9 mouse cellular contexts compared by ENCODE assay signal in genomic region chr8:115462657-115463056, GRCm38 (mm10).
DNase-seq lines count a peak whose midpoint lies in the region.
"Had no signal": no experiment of that assay in that cellular context is flagged by ENCODE, and none has a peak within 500 bp of the region (broad histone marks: within the 10 kb centered on the region; RNA-seq: fewer than 3 reads in every experiment).

No protein-coding gene starts in this region.

- intact Hi-C loops in heart, postnatal 25 days (cut with DNase I) = no loop called here

- peak; percentile 14 for DNase-seq in adrenal gland, adult 8-10 months
- DNase-seq in adrenal gland, postnatal 4 days (ENCODE audit: low spot score in 2 of 2) = no peak
- peak; percentile 34 for DNase-seq in urinary bladder, postnatal 14 days (ENCODE audit: low spot score)
- DNase-seq in urinary bladder, postnatal 4 days (ENCODE audit: low spot score in 2 of 2) = no peak
- DNase-seq in lung, postnatal 10 days = peak; percentile 38
- DNase-seq in thymus, postnatal 0 days (ENCODE audit: low spot score) = no peak
- DNase-seq in heart, postnatal 25 days (ENCODE audit: low spot score) = no peak
- DNase-seq in layer of hippocampus, postnatal 14 days (ENCODE audit: low spot score in 2 of 2) = no peak
- DNase-seq: cerebellum, adult 9-11 months had no signal

Comparison
In these comparisons a context has a peak if more than half of its experiments do, and no peak if none do; other contexts are left out.
1. DNase-seq: peak in adrenal gland, adult 8-10 months (single experiment), urinary bladder, postnatal 14 days (single experiment) and lung, postnatal 10 days (single experiment); none in adrenal gland, postnatal 4 days (0 of 2), urinary bladder, postnatal 4 days (0 of 2), thymus, postnatal 0 days (single experiment), heart, postnatal 25 days (single experiment) and layer of hippocampus, postnatal 14 days (0 of 2).